Mouse (Mus musculus): Measurements from ENCODE around the gene Sohlh1.

The Sohlh1 gene

GRCm38 (mm10) chr2:25847226-25847625, at the start of gene Sohlh1:
Gene Sohlh1, minus strand, starts transcription at chr2:25847248.
- in situ Hi-C loops (cut with MseI, MboI), result no loop called here

DNA sequence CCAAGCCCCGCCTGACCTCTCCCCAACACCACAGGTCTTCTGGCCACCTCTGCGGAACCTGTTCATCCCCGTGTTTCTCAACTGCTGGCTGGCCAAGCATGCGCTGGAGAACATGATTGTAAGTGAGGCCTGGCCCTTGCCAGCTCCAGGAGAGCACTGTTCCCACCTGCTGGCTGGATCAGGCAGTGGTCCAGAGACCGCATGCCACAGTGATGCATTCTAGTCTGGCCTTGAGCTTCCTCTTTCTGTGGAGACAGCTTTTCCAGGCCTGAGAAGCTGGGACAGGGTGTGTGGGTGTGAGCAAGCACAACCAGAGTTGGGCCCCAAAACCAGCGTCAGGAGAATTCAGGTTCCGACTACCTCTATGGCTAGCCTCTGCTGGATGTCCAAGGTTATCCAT, 45.4 kb upstream of the Sohlh1 start:
- in situ Hi-C loops (cut with MseI, MboI), result no loop called here

- in situ Hi-C loops (cut with MseI, MboI), result no loop called here
These were observed 41.1 kb upstream of the Sohlh1 start for GRCm38 (mm10) chr2:25888144-25888543.

DNA sequence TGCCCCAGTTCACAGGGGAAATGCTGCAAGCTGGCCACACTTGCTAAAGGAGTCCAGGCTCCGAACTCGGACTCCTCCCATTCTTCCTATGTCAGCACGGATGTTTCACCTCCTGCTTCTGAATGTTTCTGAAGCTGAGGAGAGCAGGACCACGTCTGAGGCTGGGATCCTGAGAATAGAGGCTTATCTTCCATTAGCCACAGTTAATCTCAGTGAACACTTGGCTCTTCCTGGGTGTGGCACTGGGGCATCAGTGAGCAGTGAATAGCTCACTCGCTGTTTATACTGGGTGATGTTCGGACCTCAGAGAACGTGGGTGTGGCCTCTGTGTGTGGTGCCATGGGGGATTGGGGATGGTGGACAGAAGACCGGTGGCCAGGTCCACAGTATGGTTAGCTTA, 40.2 kb upstream of the Sohlh1 start:
- in situ Hi-C loops (cut with MseI, MboI), result no loop called here

DNA sequence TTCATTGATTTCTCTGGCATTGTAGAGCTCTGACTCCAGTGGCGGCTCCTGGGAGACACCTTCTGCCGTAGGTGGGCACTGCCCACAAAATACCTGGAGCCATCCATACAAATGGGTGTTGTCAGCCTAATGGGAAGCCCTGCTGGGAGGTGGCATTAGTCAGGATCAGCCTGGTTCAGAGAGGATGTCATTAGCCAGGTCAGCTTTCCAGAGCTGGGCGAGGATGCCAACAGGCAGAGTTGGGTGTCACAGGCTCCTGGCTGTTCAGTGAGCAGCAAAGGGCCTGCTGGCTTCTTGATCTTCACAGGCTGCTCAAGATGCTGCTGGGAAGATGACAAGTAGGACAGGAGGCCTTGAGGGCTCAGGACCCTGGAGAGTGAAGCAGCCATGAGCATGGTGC, 37.7 kb upstream of the Sohlh1 start:
- in situ Hi-C loops (cut with MseI, MboI), result no loop called here

GRCm38 (mm10) chr2:25882276-25882675, 35.2 kb upstream of the Sohlh1 start:
- in situ Hi-C loops (cut with MseI, MboI), result no loop called here

- in situ Hi-C loops (cut with MseI, MboI), result no loop called here
These were observed 32.0 kb upstream of the Sohlh1 start for GRCm38 (mm10) chr2:25879061-25879460.

DNA sequence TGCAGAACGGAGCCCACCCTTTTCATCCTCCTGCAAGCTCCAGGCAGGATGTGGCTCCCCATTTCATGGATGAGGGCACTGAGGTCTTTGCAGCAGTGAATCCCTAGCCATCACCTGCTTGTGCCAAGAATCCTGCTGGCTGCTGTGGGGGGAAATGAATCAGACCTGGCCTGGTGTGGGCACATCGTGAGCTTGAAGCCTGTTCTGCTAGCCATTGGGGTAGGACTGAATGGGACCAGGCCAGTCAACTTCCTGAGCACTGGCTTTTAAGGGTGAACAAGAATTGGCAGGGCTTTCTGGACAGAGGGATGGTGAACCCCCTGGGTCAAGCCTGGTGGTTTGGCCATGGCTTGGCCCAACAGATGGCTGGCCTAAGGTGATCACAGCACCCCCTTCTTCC, 31.5 kb upstream of the Sohlh1 start:
- in situ Hi-C loops (cut with MseI, MboI), result no loop called here

DNA sequence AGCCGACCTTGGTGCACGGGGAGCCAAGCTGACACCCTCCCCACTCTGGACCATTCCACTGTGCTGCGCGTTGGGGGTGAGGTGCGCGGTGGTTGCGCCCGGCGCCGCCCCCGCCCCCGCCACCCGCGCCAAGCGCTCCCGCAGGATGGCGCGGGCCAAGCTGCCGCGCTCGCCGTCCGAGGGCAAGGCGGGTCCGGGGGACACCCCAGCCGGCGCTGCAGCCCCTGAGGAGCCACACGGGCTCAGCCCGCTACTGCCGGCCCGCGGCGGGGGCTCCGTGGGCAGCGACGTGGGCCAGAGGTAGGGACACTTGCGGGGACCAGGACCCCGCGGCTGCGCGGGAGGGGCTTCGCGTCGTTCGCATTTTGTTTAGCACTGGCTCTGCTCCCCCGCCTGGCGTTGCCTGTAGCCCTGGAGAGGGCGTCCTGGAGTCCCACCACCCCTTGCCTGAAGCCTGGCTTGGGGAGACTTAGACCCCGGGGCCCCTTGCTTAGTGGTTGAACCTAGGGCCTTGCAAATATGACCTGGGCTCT, 30.8 kb upstream of the Sohlh1 start:
- in situ Hi-C loops (cut with MseI, MboI), result no loop called here

GRCm38 (mm10) chr2:25877250-25877735, 30.2 kb upstream of the Sohlh1 start:
- in situ Hi-C loops (cut with MseI, MboI), result no loop called here

DNA sequence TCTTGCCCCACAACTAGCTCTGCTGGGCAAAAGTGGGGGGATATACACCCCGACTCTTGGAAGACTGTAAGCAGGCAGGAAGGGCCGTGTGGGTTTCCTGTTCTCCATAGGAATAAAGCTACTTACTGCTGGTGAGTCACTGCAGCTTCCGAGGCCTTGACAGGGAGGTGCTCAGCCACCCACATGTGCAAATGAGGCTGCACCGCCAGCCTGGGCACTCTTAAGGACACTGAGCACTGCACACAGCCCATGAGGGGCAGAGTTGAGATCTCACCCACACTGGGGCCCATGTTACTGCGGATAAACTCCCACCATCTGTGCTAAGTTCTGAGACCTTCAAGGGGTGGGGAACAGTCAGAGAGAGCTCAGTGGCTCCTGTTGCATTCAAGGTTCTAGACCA, 19.6 kb upstream of the Sohlh1 start:
- in situ Hi-C loops (cut with MseI, MboI), result no loop called here

GRCm38 (mm10) chr2:25865412-25865811, 18.4 kb upstream of the Sohlh1 start:
- in situ Hi-C loops (cut with MseI, MboI), result no loop called here

- in situ Hi-C loops (cut with MseI, MboI), result no loop called here
These were observed 17.2 kb upstream of the Sohlh1 start for GRCm38 (mm10) chr2:25864230-25864629.

GRCm38 (mm10) chr2:25863337-25864131, 16.5 kb upstream of the Sohlh1 start, which contains the start of gene Kcnt1:
Gene Kcnt1, plus strand, starts transcription at chr2:25863734.
- in situ Hi-C loops (cut with MseI, MboI), result no loop called here

DNA sequence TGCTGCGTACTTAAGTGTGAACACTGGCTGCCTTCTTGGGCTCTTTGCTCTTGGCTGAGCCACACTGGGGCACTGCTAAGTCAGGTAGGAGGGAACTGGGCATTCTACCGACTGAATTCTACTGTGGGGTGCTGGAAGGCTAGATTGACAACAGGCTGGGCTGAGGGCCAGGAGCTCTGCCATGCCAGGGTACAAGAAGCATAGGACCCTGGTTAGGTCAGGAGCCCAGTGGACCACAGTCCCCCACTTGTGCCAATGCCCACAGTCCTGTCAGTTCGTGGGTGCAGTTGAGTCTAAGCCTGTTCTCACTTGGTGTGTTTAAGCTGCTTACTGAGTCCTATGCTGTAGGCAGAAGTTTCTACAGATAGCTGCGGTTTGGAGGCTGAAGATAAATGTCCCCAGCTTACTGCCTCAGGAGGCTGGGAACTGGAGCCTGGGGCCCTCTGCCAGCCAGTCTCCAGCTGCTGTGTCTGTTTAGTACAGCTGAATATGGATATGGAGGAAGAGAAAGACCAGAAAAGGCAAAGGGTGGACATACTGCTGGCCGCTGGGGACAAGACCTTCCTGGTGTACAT, 15.7 kb upstream of the Sohlh1 start:
- in situ Hi-C loops (cut with MseI, MboI), result no loop called here

DNA sequence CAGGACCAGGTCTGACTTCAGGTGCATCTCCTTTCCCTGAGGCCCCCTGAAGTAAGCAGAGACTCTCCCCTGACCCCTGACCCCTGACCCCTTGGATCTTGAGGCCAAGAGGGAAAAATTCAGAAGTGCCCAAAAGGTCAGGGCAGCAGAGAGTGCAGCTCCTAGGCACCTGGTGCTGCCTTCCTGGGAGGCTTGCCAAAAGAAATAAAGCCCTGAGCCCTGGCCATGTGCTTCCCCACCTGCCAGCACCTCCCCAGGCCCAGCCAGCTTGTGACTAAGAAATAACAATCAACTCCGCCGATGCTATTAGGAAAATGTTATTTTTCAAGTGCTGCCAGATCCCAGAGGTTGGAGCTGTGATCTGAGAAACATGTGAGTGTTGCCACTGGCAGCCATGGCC, 15.0 kb upstream of the Sohlh1 start:
- in situ Hi-C loops (cut with MseI, MboI), result no loop called here

DNA sequence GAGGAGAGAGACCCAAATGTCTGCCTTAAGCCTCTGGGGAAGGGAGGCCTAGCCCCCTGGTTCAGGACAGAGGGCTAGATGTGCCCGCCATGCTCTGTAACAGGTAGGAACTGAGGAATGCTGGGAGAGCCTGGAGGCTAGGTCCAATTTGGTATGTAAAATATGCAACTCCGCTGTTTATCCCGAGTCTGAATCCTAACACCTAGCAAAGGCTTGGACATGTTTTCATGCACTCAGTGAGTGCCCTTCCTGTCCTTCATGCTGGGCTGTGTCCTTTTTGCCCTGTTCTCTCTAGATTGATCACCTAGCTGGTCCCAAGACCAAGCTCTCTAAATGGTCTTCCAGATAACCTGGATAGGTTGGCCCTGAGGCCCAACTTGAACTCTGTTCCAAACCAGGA, 12.8 kb upstream of the Sohlh1 start:
- in situ Hi-C loops (cut with MseI, MboI), result no loop called here

DNA sequence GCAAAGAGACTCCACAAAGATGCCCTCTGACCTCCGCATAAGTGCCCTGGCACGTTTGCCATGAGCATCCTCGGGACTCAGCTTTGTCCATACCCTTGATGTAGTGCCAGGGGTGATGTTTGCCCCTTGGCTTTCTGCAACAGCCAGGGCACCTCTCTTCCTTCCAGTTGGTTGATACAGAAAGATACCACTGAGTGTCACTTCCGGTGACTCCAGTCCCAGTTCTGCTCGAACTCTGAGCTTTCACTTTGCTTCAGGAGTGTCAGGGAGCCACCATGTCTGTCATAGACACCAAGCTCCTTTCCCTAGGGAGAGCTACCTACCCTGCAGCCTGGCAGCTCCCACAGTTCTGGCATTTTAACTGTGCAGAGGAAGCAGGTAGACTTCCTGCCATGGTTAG, 7.0 kb upstream of the Sohlh1 start:
- in situ Hi-C loops (cut with MseI, MboI), result no loop called here

- in situ Hi-C loops (cut with MseI, MboI), result no loop called here
These were observed 5.6 kb upstream of the Sohlh1 start for GRCm38 (mm10) chr2:25852626-25853025.

- in situ Hi-C loops (cut with MseI, MboI), result no loop called here
These were observed 3.3 kb upstream of the Sohlh1 start for GRCm38 (mm10) chr2:25850330-25850729.

DNA sequence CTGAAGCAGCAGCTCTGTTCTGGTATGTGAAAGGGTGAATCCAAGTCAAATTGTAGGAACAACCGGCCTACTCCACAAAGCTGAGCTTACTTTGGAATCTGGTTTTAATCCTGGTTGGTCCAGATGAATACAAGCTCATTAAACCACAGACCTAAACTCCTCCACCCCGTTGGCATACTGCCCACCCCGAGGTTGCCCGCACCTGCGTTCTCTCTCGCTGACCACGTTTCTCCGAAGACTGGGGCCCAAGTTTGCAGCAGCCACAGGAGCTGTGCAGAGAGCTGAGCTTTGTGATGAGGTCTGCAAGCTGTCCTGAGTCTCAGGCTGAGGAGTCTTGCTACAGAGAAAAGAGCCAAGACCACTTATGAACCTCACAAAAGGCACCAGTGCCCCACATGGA, 532 bp downstream of the Sohlh1 start:
- in situ Hi-C loops (cut with MseI, MboI), result no loop called here

DNA sequence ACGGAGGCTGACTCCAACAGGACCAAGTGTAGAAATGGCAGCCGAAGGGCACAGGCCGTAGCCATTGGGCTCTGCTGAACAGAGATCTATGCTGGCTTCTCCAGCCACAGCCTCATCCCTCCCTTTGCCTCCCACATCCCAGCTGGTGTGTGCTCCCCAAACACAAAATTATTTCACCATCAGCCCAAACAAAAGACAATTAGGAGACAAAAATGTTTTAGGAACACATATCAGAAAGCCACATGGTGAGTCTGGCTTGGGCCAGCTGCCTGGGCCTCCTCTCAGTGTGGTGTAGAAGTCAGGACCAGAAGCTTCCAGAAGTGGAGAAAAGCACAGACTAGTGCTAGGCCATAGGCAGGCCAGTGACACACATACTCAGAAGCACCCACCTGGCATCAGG, 3.0 kb downstream of the Sohlh1 start:
- in situ Hi-C loops (cut with MseI, MboI), result no loop called here

GRCm38 (mm10) chr2:25842758-25843157, 4.3 kb downstream of the Sohlh1 start:
- in situ Hi-C loops (cut with MseI, MboI), result no loop called here

All from mouse trophoblast stem cell (cell line).